Mouse (Mus musculus) layer of hippocampus, postnatal 36 days (tissue): ENCODE measurements around the gene Gm10842. TPM values are rescaled to one million over a fixed set of nuclear protein-coding genes. Genes with fewer than 3 reads are reported as not detected.
A peak's percentile ranks its signal among the peaks of the same experiment; 100 is the strongest.

ENCODE experiments used
- DNase-seq, 2 experiments: peaks; one replicate each; pipeline ENCODE4 v3.0.0; 2022
- total RNA-seq, 2 experiments: library from RNA; stranded (reverse); gene quantifications; 2 replicates each; pipeline ENCODE4 v1.2.3; 2021

The Gm10842 gene
- total RNA-seq, 2 experiments from 2014 or later, result not detected

- no peak for DNase-seq
Measured at GRCm38 (mm10) chr11:105153068-105153833, 6.6 kb downstream of the Gm10842 start.

GRCm38 (mm10) chr11:105155915-105156314 is 9.2 kb downstream of the Gm10842 start:
- no peak for DNase-seq

- no peak for DNase-seq
Measured at GRCm38 (mm10) chr11:105156748-105157267, 10.1 kb downstream of the Gm10842 start.

- DNase-seq, result no peak
Measured at GRCm38 (mm10) chr11:105158047-105158446, 11.4 kb downstream of the Gm10842 start.

GRCm38 (mm10) chr11:105159673-105160360 is 13.1 kb downstream of the Gm10842 start:
- DNase-seq, result no peak

GRCm38 (mm10) chr11:105161411-105161810 is 14.7 kb downstream of the Gm10842 start:
- DNase-seq, result no peak

GRCm38 (mm10) chr11:105164516-105165510 is 18.1 kb downstream of the Gm10842 start:
- DNase-seq, result no peak

- no peak for DNase-seq
Measured at GRCm38 (mm10) chr11:105166780-105167179, 20.1 kb downstream of the Gm10842 start.

GRCm38 (mm10) chr11:105178516-105178915 is 31.8 kb downstream of the Gm10842 start, which contains the start of gene Tlk2:
TSS of gene Tlk2 (plus strand) at chr11:105178807.
- DNase-seq, result no peak

- DNase-seq, result no peak
Measured at GRCm38 (mm10) chr11:105179523-105179922, 32.8 kb downstream of the Gm10842 start.

GRCm38 (mm10) chr11:105180471-105181091 is 33.9 kb downstream of the Gm10842 start:
- DNase-seq, result peak; percentile 17 to 19

GRCm38 (mm10) chr11:105181126-105181637 is 34.5 kb downstream of the Gm10842 start:
- DNase-seq, result peak; percentile 85 to 89

GRCm38 (mm10) chr11:105181689-105182460 is 35.2 kb downstream of the Gm10842 start:
- DNase-seq, result peak; percentile 47 to 60

- DNase-seq, result no peak
Measured at GRCm38 (mm10) chr11:105182461-105182855, 35.8 kb downstream of the Gm10842 start.

- DNase-seq, result no peak
Measured at GRCm38 (mm10) chr11:105184678-105185077, 38.0 kb downstream of the Gm10842 start.

GRCm38 (mm10) chr11:105192186-105192585 is 45.5 kb downstream of the Gm10842 start:
- DNase-seq, result no peak
